Mouse (Mus musculus): ENCODE results near the gene Prlh.

DNA sequence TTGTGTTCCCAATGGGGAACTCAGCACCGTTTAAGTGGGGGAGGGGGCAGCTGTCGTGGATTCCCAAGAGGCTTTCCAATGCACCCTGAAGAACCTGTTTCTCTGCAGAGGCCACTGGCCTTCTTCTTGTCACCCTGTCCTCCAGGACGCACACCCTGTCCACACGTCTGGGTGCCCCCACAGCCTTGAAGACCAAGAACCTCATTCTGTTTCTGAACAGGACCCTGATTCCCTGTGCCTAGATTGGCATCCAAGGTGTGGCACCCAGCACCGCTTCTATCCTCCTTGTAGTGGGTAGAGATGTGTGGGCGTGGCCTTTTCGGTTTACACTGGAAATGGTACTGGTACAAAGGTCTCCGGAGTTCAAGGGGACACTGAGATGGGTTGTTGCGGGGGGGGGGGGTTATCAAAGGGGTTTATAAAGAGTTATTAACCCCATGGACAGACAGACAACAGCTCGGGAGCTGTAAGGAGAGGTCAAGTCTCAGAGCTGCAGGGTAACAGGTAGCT is 17.0 kb downstream of the Prlh start:
- TF ChIP-seq MYOD1 (IDR thresholded peaks at IDR 0.05; ENCODE audit: control insufficient read depth, insufficient read length, low read depth): no peak
- TF ChIP-seq USF1 (IDR thresholded peaks at IDR 0.05; ENCODE audit: low read depth): no peak
- no peak for TF ChIP-seq CTCF (IDR thresholded peaks at IDR 0.05; ENCODE audit: control insufficient read depth, insufficient read depth, insufficient read length)
- TF ChIP-seq CEBPB (IDR thresholded peaks at IDR 0.05; ENCODE audit: low read depth): no peak
- TF ChIP-seq MAX (IDR thresholded peaks at IDR 0.05): no peak
- no peak for TF ChIP-seq MYOG (IDR thresholded peaks at IDR 0.05; ENCODE audit: control insufficient read depth, extremely low read depth, insufficient read length)
- no peak for TF ChIP-seq FOSL1 (IDR thresholded peaks at IDR 0.05; ENCODE audit: insufficient read depth, low read length, poor library complexity, severe bottlenecking)

Measured in C2C12 (cell line).